Mouse (Mus musculus): ENCODE data around the gene Tmem63b.

- TF ChIP-seq POLR2A (IDR thresholded peaks at IDR 0.05; ENCODE audit: borderline replicate concordance, extremely low read depth, insufficient read depth, insufficient read length, poor library complexity, severe bottlenecking) (no peak), CTCF (IDR thresholded peaks at IDR 0.05; ENCODE audit: borderline replicate concordance, extremely low read depth, insufficient read depth, insufficient read length) (no peak)
Measured at GRCm38 (mm10) chr17:45727481-45727880, 40.8 kb upstream of the Tmem63b start.
